Mouse (Mus musculus) cerebellum, postnatal 36 days (tissue): ENCODE results near the gene Ttf2.

Experiments
- DNase-seq, 2 experiments: peaks; one replicate each; pipeline ENCODE4 v3.0.0; 2021 to 2022; ENCODE audit warnings: mixed read lengths in 2 of 2

The Ttf2 gene

GRCm38 (mm10) chr3:100963849-100964542, 5.5 kb downstream of the Ttf2 start:
- DNase-seq: peak; percentile 24 to 51

- no peak for DNase-seq
Observed at GRCm38 (mm10) chr3:100961501-100961900, 8.0 kb downstream of the Ttf2 start.

DNA sequence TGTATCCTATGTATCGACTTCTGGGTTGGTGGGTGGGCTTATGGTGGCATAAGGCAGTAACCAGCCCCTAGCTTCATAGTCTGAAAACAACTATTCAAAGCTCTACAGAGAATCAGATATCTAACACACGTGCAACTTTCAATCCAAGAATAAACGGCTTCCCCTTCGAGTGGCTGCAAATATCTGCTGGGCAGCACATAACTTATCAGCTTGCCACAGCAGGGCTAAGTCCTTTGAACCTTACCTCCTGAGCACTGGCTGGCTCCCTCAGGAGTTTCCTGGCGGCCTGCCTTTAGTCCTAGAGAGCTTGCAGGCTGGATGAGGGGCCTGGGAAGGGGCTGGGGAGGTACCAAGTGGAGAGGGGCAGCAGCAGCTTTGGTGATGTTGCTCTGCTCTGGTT, 8.5 kb downstream of the Ttf2 start:
- DNase-seq: no peak

- no peak for DNase-seq
Observed at GRCm38 (mm10) chr3:100954616-100955015, 14.8 kb downstream of the Ttf2 start.

- no peak for DNase-seq
Observed at GRCm38 (mm10) chr3:100951531-100951930, 17.9 kb downstream of the Ttf2 start.

DNA sequence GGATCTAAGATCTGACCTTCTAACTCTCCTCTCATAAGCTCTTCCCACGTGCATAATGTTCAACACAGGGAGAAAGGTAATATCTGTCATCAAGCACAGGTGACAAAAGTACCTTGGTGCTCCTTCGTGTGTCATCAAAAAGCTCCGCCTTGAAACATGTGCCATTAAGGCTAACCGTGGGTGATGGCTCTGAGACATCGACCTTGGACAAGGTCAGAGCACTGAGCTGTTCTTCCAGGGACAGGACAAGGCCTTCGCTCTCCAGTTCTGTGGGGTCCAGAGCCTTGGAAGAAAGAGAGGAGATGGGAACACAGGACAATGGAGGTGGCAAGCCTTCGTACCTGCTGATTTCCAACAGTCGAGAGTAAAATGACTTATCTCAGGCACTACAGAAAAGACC, 22.2 kb downstream of the Ttf2 start:
- no peak for DNase-seq

- no peak for DNase-seq
Observed at GRCm38 (mm10) chr3:100940496-100941037, 28.9 kb downstream of the Ttf2 start.

DNA sequence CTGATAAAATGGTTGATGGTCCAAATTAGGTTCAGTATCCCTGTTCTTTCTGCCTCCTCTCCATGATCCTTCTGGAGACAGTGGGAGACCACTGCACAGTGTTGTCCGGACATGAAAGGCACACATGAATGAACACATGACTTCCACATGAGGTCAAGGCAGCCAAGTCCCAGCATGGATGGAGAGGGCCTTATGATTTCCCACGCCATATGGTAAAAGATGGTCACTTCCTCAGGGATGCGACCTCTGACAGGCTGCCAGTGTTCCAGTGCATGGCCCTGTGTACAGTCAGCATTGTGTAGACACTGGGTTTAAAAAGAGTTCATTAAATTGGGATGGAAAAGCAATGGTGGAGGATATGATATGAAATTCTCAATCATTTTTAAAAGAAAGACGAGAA, 31.3 kb downstream of the Ttf2 start:
- DNase-seq: no peak

GRCm38 (mm10) chr3:100936201-100936600, 33.3 kb downstream of the Ttf2 start:
- no peak for DNase-seq

DNA sequence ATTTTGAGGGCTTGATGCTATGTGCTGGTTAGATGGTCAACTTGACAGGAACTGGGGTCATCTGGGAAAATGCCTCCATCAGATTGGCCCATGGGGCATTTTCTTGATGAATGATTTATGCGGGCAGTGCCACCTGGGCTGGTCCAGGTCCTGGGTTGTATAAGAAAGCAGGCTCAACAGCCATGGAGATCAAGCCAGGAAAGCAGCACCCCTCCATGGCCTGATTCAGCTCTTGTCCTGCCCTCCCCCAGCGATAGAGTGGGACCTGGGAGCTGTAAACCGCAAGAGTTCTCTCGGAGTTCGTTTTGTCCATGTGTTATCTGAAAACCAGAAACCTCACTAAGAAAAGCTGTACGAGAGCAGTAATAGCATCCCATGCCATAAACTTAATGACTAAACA, 33.9 kb downstream of the Ttf2 start:
- no peak for DNase-seq

DNA sequence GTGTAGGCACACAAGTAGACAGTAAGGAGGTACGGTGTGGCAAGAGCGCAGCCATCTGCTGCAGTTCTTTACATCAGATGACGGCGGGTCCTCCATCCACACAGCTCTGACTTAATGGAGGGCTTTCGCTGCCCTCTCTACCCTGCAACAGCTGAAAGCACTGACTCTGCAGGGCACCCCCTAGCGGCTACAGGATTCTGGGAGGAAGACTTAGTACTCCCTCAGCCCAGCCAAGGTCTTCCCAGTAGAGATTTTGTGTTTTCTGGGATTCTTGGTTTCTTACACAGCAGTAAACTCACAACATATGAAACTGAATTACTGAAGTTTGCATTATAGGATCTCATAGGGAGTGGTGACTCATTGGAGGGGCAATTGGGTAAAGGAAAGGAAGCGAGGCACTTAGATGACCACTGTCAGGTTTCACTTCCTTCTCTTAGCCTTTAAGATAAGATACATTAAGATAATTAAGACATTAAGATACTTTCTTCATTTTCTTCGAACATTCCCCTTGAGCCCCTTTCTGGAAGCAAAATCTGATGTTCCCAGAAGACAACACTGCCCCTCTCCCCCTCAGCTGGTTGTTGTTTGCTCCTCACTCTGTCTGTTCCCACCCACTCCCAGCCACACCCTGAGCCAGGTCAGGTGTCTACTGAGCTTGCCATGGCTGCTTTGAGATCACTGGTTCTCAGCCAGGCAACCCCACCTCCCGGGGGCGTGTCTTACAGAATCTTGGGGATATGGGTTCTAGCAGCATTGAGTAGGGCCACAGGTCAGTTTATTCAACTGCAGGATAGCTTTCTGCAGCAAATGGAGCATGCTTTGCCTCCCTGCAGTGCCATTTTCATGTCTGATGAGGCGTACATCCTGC, 37.2 kb downstream of the Ttf2 start:
- no peak for DNase-seq

GRCm38 (mm10) chr3:100931332-100932076, 38.0 kb downstream of the Ttf2 start:
- no peak for DNase-seq

DNA sequence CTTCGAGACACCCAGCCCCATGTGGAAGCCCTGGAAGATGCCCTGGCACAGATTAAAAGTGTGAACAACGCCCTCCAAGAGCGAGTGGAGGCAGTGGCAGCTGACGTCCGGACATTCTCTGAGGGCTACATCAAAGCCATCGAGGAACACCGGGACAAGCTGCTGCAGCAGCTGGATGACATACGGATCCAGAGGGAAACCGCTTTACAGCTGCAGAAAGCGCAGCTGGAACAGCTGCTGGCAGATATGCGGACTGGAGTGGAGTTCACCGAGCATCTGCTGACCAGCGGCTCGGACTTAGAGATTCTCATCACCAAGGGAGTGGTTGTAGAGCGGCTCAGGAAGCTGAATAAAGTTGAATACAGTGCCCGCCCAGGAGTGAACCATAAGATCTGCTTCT, 44.3 kb downstream of the Ttf2 start:
- no peak for DNase-seq

- no peak for DNase-seq
Observed at GRCm38 (mm10) chr3:100924065-100924732, 45.3 kb downstream of the Ttf2 start.

DNA sequence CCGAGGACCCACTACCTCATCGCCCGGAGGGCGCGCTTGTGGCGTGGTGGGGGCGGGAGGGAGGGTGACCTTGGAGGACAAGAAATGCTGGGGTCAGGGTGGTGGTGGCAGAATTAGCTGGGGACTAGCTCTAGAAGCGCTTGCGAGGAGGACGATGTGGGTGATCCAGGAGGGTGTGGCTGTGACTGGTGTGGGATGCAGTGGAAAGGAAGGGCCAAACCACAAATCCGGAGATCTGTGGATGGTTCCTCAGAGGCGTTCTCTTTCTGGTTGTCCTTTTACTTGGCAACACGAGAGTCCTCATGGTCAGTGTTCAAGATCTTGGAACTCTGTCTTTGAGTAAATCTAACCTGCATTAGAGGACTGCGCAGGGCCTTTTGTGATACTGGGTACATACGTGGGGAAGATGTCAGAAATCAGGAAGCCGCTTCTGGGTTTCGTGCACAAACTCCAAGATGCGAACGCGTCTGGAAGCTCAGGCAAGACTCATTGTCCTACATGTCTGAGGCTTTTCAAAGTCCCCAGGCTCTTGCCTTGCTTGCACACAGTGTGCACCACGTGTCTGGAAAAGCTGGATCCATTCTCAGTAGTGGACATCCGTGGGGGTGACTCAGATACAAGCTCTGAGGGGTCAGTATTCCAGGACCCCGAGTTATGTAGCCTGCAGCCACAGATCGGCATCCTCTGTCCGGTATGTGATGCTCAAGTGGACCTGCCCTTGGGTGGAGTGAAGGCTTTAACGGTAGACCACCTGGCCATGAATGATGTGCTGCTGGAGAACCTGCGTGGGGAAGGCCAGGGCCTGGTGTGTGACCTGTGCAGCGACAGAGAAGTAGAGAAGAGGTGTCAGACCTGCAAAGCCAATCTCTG, 46.7 kb downstream of the Ttf2 start:
- peak in 1 of 2 experiments; percentile 16 for DNase-seq

- DNase-seq: peak; percentile 98 to 100
Observed at GRCm38 (mm10) chr3:100921825-100922505, 47.5 kb downstream of the Ttf2 start, which contains the start of gene Trim45. TSS of gene Trim45 (plus strand) at chr3:100922202.

DNA sequence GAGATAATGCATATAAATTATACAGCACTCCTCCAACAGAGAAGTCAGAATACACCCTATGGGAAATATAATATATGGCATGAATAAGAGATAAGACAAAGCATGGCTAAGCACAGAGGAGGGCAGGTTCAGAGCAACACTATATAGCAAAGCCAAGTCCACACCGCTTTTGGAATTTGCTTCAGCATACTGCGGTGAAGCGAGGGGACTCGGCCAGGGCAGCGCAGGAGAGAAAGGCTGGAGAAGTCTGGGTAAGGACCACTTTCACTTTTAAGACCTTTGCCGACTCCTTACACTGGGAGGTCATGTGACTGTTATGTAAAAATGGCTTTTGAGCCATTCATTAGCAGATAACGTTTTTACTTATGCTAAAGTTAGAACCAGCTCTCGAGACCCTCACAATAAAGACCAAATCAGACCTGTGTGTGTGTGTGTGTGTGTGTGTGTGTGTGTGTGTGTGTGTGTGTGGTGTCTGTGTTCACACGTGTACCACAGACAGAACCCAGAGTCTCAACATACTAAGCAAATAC, 48.8 kb downstream of the Ttf2 start:
- no peak for DNase-seq

DNA sequence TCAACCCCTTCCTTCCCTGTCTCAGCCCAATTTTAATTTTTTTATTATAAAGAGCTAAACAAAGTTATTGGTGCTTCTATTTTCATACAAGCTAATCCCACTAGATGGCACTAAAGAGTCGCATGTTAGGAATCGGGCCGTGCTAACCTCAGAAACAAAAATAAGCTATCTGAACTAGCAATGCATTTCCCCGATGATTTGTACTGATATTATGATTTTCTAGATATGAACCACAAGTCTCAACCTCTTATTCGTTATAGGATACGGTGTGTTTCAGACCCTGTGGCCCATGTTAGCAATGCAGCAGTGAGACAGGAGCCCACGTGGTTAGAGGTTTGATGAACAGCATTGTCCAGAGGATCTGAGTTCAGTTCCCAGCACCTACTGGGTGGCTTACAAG, 52.6 kb downstream of the Ttf2 start:
- DNase-seq: no peak

- no peak for DNase-seq
Observed at GRCm38 (mm10) chr3:100911498-100912213, 57.8 kb downstream of the Ttf2 start.

DNA sequence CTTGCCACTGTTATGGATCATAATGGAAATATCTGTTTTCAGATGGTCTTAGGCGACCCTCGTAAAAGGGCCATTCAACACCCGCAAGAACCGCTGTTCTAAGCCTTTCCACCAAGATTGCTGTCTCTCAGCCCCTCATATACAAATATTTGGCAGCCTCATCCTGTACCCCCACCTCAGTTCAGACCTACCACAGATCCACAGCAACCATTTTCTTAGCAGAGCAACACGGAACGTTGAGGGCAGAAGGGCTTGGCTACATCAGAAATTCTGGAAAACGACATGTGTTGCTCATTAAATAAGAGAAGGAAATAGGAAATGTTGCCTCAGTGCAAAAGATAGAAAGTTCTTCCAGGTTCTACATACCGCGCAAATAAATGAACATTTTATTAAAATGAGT, 58.4 kb downstream of the Ttf2 start:
- DNase-seq: no peak
